In the genomic region with DNA sequence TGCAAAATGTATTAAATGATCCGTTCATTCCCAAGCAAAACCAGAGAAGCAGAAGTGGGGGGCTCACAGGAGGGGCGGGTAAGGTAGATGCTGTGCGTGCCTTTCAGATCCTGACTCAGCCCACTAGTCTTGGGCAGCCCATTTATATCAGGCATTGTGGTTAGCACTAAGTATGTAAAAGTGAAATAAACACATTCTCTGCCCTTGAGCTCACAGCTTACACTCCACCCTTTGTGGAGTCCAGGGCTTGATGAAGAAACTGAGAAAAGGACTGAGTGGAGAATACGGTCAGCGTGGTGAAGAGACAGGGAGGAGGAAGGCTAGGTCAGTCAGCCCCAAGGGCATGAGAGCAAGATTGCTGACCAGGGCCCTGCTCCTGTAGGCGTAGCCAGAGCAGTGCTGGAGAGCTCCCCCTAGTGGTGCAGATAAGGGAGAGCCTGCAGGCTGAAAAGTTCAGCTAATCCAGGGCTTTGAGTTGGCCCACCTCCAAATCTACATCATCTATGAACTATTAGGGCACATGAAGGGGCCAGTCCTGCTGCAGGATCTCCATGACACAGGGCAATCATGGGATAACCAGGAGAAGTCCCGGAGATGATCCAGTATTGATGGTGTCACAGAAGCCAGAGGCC, we compare ENCODE assay signal across 8 mouse cellular contexts. TPM values are rescaled to one million over a fixed set of nuclear protein-coding genes. Genes with fewer than 3 reads are reported as not detected.
DNase-seq lines count a peak whose midpoint lies in the region; ATAC-seq and TF ChIP-seq lines count a peak whose summit lies in the region.

No protein-coding gene starts in this region.

- no peak overlapping the region for H3K27ac ChIP-seq in limb, embryonic 14.5 days (replicated peaks; ENCODE audit: low read depth, low read length)
- no peak overlapping the region for H3K27ac ChIP-seq in stomach, embryonic 16.5 days (ENCODE audit: low read length)

- H3K27me3 ChIP-seq in limb, embryonic 14.5 days (ENCODE audit: control insufficient read depth, insufficient read depth, low read length) = no peaks in the 10 kb centered on the region
- no peaks in the 10 kb centered on the region for H3K27me3 ChIP-seq in stomach, embryonic 16.5 days (ENCODE audit: control insufficient read depth, insufficient read depth, low read length)

- no peaks in the 10 kb centered on the region for H3K36me3 ChIP-seq in limb, embryonic 14.5 days (ENCODE audit: control insufficient read depth, insufficient read depth, low read length)
- no peaks in the 10 kb centered on the region for H3K36me3 ChIP-seq in stomach, embryonic 16.5 days (ENCODE audit: control insufficient read depth, insufficient read depth, low read length)

- DNase-seq in 3134 (ENCODE audit: extremely low read depth, insufficient read length, low spot score) (peak; percentile 42), ZHBTc4 (ENCODE audit: low read depth, low spot score) (peak; percentile 59)
- peak; percentile 83 for DNase-seq in embryo, embryonic 10 days (ENCODE audit: low spot score)
- DNase-seq in heart, adult 11 months = peak; percentile 93
- DNase-seq in kidney, adult 9 months = peak; percentile 84
- DNase-seq in limb, embryonic 14.5 days (ENCODE audit: low spot score) = peak; percentile 58
- DNase-seq in naive thymus-derived CD4-positive, alpha-beta T cell, adult 2 months (ENCODE audit: low read depth) = peak; percentile 77

- no peak for TF ChIP-seq POLR2A in limb, embryonic 14.5 days (IDR thresholded peaks at IDR 0.05; ENCODE audit: borderline replicate concordance, extremely low read depth, insufficient read depth, insufficient read length)

- H3K4me2 ChIP-seq in limb, embryonic 14.5 days (replicated peaks; ENCODE audit: low read depth, low read length, severe bottlenecking) = no peak overlapping the region
- H3K4me2 ChIP-seq in stomach, embryonic 16.5 days (ENCODE audit: low read depth, low read length) = no peak overlapping the region

- no peaks in the 10 kb centered on the region for H3K9me3 ChIP-seq in limb, embryonic 14.5 days (ENCODE audit: control insufficient read depth, low read length)
- H3K9me3 ChIP-seq in stomach, embryonic 16.5 days (replicated peaks; ENCODE audit: control insufficient read depth, low read length) = no peaks in the 10 kb centered on the region

- WGBS in limb, embryonic 14.5 days = 62% methylated on average over 7 of the region's 7 CpGs
- 68% methylated on average over 7 of the region's 7 CpGs for WGBS in stomach, embryonic 16.5 days

- H3K4me1 ChIP-seq in limb, embryonic 14.5 days (ENCODE audit: control insufficient read depth, insufficient read depth, low read length) = no peaks in the 10 kb centered on the region
- no peaks in the 10 kb centered on the region for H3K4me1 ChIP-seq in stomach, embryonic 16.5 days (ENCODE audit: control insufficient read depth, insufficient read depth, low read length)

- no peak for ATAC-seq in limb, embryonic 14.5 days (ENCODE audit: low FRiP score, low read depth)
- peak; percentile 65; the same call in 1 of the 2 replicates for ATAC-seq in stomach, embryonic 16.5 days (ENCODE audit: insufficient read depth, low FRiP score)

- no peak overlapping the region for H3K4me3 ChIP-seq in limb, embryonic 14.5 days (replicated peaks; ENCODE audit: low read length)
- no peak overlapping the region for H3K4me3 ChIP-seq in stomach, embryonic 16.5 days (replicated peaks; ENCODE audit: low read length)

- H3K9ac ChIP-seq in limb, embryonic 14.5 days (ENCODE audit: low read depth, low read length, severe bottlenecking) = no peak overlapping the region
- no peak overlapping the region for H3K9ac ChIP-seq in stomach, embryonic 16.5 days (ENCODE audit: low read length)

RNA-seq across cellular contexts. Expression of gene Asb17, which starts 8.4 kb away (rescaled TPM):
- 0.24 and 0.41 TPM in 2 replicates for polyA plus RNA-seq in limb, embryonic 14.5 days (2012; rRNA removed)
- polyA plus RNA-seq in limb, embryonic 14.5 days (2014; fragmentation: Nextera tagmentation; extraction: Ambion mirVana) = 1.2 and 1.4 TPM in 2 replicates
- 0.42 and 0.74 TPM in 2 replicates for polyA plus RNA-seq in stomach, embryonic 16.5 days (2015; fragmentation: Nextera tagmentation; extraction: Ambion mirVana)

Comparison
In these comparisons a context has a peak if more than half of its experiments do, and no peak if none do; other contexts are left out.
1. DNase-seq: peak in every context shown above with its lines; median percentile 93 in heart, adult 11 months; 84 in kidney, adult 9 months; 83 in embryo, embryonic 10 days; 77 in naive thymus-derived CD4-positive, alpha-beta T cell, adult 2 months; 59 in ZHBTc4; 58 in limb, embryonic 14.5 days; 42 in 3134.